Mouse (Mus musculus): ENCODE data around the gene Hspe1.

DNA sequence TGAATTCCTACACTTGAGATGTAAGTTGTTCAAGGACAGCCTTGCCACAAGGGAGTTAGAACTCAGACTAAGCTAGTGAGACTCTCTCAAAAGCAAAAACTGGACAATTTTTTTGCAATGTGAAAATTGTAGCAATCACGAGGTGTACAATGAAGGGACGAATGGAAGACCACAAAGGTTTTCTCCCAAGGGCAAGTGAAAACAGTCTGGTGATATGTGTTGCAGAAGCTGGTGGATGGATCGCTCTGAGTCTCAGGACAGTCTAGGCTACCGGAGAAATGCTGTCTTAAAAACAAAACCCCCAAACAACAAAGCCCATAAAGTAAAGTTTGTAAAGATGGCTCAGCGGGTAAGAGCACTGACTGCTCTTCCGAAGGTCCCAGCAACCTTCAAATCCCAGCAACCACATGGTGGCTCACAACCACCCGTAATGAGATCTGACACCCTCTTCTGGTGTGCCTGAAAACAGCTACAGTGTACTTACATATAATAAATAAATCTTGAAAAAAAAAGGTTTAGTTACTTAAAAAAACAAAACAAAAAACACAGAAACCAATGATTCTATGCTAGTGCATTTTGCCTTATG lies 2.1 kb upstream of the Hspe1 start:
- TF ChIP-seq CTCF (conservative IDR thresholded peaks at IDR 0.05; ENCODE audit: low read length) (no peak), NANOG (IDR thresholded peaks at IDR 0.05; ENCODE audit: borderline replicate concordance, low read length) (no peak), POU5F1 (IDR thresholded peaks at IDR 0.05; ENCODE audit: borderline replicate concordance, low read length) (no peak)
